Comparison of ENCODE assay signal across 28 mouse cellular contexts in genomic region chr4:126585739-126586138, GRCm38 (mm10). TPM values are rescaled to one million over a fixed set of nuclear protein-coding genes. Genes with fewer than 3 reads are reported as not detected.
"Had no signal": no experiment of that assay in that cellular context is flagged by ENCODE, and none has a peak within 500 bp of the region (broad histone marks: within the 10 kb centered on the region; RNA-seq: fewer than 3 reads in every experiment).

No protein-coding gene starts in this region.

- H3K27me3 ChIP-seq: embryonic facial prominence, embryonic 12.5 days; embryonic facial prominence, embryonic 13.5 days; embryonic facial prominence, embryonic 15.5 days; forebrain, embryonic 12.5 days; forebrain, embryonic 13.5 days; forebrain, embryonic 15.5 days had no signal

- H3K9ac ChIP-seq: embryonic facial prominence, embryonic 12.5 days; embryonic facial prominence, embryonic 13.5 days; embryonic facial prominence, embryonic 15.5 days; forebrain, embryonic 12.5 days; forebrain, embryonic 13.5 days; forebrain, embryonic 15.5 days; forebrain, postnatal 0 days had no signal

- H3K4me2 ChIP-seq: embryonic facial prominence, embryonic 12.5 days; embryonic facial prominence, embryonic 13.5 days; embryonic facial prominence, embryonic 15.5 days; forebrain, embryonic 12.5 days; forebrain, embryonic 13.5 days; forebrain, embryonic 15.5 days had no signal

- DNase-seq: cerebellum, adult 8-10 months; cerebellum, adult 9-10 months; cerebellum, adult 9-11 months; cerebellum, postnatal 10 days; cerebellum, postnatal 14 days; cerebellum, postnatal 25 days; cerebellum, postnatal 36 days; embryo, embryonic 11 days; forebrain, postnatal 0 days; gastrocnemius, adult 2 months; gastrocnemius, postnatal 10 days; gastrocnemius, postnatal 14 days; gastrocnemius, postnatal 25 days; gastrocnemius, postnatal 36 days; heart, adult 11 months; heart, adult 18-20 months; heart, adult 2 months had no signal

- H3K4me1 ChIP-seq: embryonic facial prominence, embryonic 10.5 days; embryonic facial prominence, embryonic 12.5 days; embryonic facial prominence, embryonic 13.5 days; embryonic facial prominence, embryonic 15.5 days; forebrain, embryonic 10.5 days; forebrain, embryonic 12.5 days; forebrain, embryonic 13.5 days; forebrain, embryonic 15.5 days had no signal

- H3K9me3 ChIP-seq: embryonic facial prominence, embryonic 10.5 days; embryonic facial prominence, embryonic 12.5 days; embryonic facial prominence, embryonic 13.5 days; embryonic facial prominence, embryonic 15.5 days; forebrain, embryonic 12.5 days; forebrain, embryonic 13.5 days; forebrain, embryonic 15.5 days had no signal

- H3K4me3 ChIP-seq: embryonic facial prominence, embryonic 10.5 days; embryonic facial prominence, embryonic 12.5 days; embryonic facial prominence, embryonic 13.5 days; embryonic facial prominence, embryonic 15.5 days; erythroblast, embryonic 14.5 days; forebrain, embryonic 10.5 days; forebrain, embryonic 12.5 days; forebrain, embryonic 13.5 days; forebrain, embryonic 15.5 days; gastrocnemius, adult 2 months; heart, adult 2 months had no signal

- H3K27ac ChIP-seq: embryonic facial prominence, embryonic 10.5 days; embryonic facial prominence, embryonic 12.5 days; embryonic facial prominence, embryonic 13.5 days; embryonic facial prominence, embryonic 15.5 days; forebrain, embryonic 10.5 days; forebrain, embryonic 12.5 days; forebrain, embryonic 13.5 days; forebrain, embryonic 15.5 days; gastrocnemius, adult 2 months; heart, adult 2 months had no signal

- ATAC-seq: forebrain, embryonic 13.5 days; forebrain, embryonic 14.5 days; forebrain, embryonic 15.5 days; forebrain, embryonic 16.5 days; forebrain, postnatal 0 days had no signal

RNA-seq across cellular contexts. Expression of gene 5730409E04Rik, which starts 23.9 kb away (rescaled TPM):
- polyA plus RNA-seq: erythroblast, embryonic 14.5 days had no signal

RNA-seq across cellular contexts. Expression of gene Ago4, which starts 52.5 kb away (rescaled TPM):
- polyA plus RNA-seq: erythroblast, embryonic 14.5 days had no signal
